Mouse (Mus musculus): Measurements from ENCODE around the gene Spock2. TPM values are rescaled to one million over a fixed set of nuclear protein-coding genes. Genes with fewer than 3 reads are reported as not detected.
"Not testable (repeated sequence)": the region's sequence is repeated elsewhere in the genome, so short reads cannot be mapped to it uniquely, and the experiment has no call there.

Gene Spock2
- polyA plus RNA-seq, 1 experiment from 2014 or later, result 92.4 TPM

- Histone ChIP-seq H3K9me3 (ENCODE audit: control insufficient read depth, low read length) (no peaks in the 10 kb centered on the region), H3K27ac (ENCODE audit: low read depth, low read length) (no peak overlapping the region), H3K9ac (replicated peaks; ENCODE audit: low read depth, low read length) (no peak overlapping the region), H3K36me3 (ENCODE audit: control insufficient read depth, insufficient read depth, low read length) (peaks cover 39% of the 10 kb centered on the region), H3K4me1 (ENCODE audit: control insufficient read depth, insufficient read depth, low read length) (no peaks in the 10 kb centered on the region), H3K4me3 (ENCODE audit: low read depth, low read length) (no peak overlapping the region), H3K27me3 (ENCODE audit: control insufficient read depth, insufficient read depth, low read length) (no peaks in the 10 kb centered on the region), H3K4me2 (ENCODE audit: low read depth, low read length) (no peak overlapping the region)
- no peak for ATAC-seq (ENCODE audit: low read depth)
- 95% methylated on average over 4 of the region's 4 CpGs for WGBS
These were observed 24.5 kb downstream of the Spock2 start for GRCm38 (mm10) chr10:60130504-60130903.

- no peak for ATAC-seq (ENCODE audit: low read depth)
- no peak overlapping the region for H3K4me3 ChIP-seq (ENCODE audit: low read depth, low read length)
- H3K4me1 ChIP-seq (ENCODE audit: control insufficient read depth, insufficient read depth, low read length), result no peaks in the 10 kb centered on the region
- H3K27ac ChIP-seq (ENCODE audit: low read depth, low read length), result no peak overlapping the region
- H3K4me2 ChIP-seq (ENCODE audit: low read depth, low read length), result no peak overlapping the region
- H3K27me3 ChIP-seq (ENCODE audit: control insufficient read depth, insufficient read depth, low read length), result no peaks in the 10 kb centered on the region
- no peak overlapping the region for H3K9ac ChIP-seq (replicated peaks; ENCODE audit: low read depth, low read length)
- 49% methylated on average over 6 of the region's 6 CpGs for WGBS
- H3K36me3 ChIP-seq (ENCODE audit: control insufficient read depth, insufficient read depth, low read length), result peaks cover 28% of the 10 kb centered on the region
- H3K9me3 ChIP-seq (ENCODE audit: control insufficient read depth, low read length), result no peaks in the 10 kb centered on the region
These were observed 27.5 kb downstream of the Spock2 start for GRCm38 (mm10) chr10:60133501-60133900.

DNA sequence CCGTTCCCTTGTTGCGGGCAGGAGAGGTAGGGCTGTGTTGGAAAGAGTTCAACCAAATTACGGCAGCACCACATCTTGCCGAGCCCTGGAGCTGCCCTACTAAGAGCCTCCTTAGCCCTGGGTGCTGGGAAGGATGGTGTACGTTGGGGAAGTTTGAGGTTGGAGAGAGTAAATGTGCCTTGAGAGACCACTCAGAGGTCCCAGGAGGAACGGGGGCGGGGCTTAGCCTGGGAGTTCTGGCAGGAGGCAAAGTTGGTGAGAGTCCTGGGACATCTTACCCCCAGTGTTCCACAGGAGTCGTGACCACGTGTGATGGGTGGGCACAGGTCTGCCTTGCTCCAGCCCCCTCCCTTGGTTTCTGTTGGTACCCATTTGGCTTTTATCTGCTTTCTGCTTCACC is 28.2 kb downstream of the Spock2 start:
- Histone ChIP-seq H3K27ac (ENCODE audit: low read depth, low read length) (no peak overlapping the region), H3K4me3 (ENCODE audit: low read depth, low read length) (no peak overlapping the region), H3K27me3 (ENCODE audit: control insufficient read depth, insufficient read depth, low read length) (no peaks in the 10 kb centered on the region), H3K4me1 (ENCODE audit: control insufficient read depth, insufficient read depth, low read length) (no peaks in the 10 kb centered on the region), H3K9ac (replicated peaks; ENCODE audit: low read depth, low read length) (no peak overlapping the region), H3K9me3 (ENCODE audit: control insufficient read depth, low read length) (no peaks in the 10 kb centered on the region), H3K36me3 (ENCODE audit: control insufficient read depth, insufficient read depth, low read length) (peaks cover 23% of the 10 kb centered on the region), H3K4me2 (ENCODE audit: low read depth, low read length) (no peak overlapping the region)
- no peak for ATAC-seq (ENCODE audit: low read depth)
- WGBS, result 51% methylated on average over 8 of the region's 9 CpGs

DNA sequence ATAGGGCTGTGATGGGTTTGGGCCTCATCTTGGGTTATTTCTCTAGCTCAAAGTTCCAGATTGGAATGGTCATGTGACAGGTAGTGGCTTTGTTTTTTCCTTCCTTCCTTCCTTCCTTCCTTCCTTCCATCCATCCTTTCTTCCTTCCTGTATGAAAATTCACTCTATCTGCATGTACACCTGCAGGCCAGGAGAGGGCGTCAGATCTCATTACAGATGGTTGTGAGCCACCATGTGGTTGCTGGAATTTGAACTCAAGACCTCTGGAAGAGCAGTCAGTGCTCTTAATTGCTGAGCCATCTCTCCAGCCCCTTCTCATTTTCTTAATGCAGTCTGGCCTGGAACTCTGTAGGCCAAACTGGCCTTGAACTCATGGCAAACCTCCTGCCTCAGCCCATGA is 30.0 kb downstream of the Spock2 start:
- not testable (repeated sequence) for H3K27ac ChIP-seq (ENCODE audit: low read depth, low read length)

DNA sequence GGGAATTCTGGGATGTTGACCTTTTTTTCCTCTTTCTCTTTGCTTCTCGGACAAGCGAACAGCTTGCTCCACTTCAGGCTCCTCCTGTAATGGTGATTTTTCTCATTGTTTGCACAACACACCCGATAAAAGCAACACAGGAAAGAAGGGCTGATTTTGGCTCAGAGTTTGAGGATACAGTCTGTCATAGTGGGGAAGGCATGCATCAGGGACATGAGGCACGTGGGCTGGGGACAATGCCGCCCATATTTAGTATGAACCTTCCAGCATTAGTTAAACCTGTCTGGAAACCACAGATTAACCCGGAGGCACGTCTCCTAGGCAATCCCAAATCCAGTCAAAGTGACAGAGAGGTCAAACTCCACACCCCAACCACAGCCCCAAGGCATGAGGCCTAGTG is 30.9 kb downstream of the Spock2 start:
- H3K4me2 ChIP-seq (ENCODE audit: low read depth, low read length), result no peak overlapping the region
- no peaks in the 10 kb centered on the region for H3K27me3 ChIP-seq (ENCODE audit: control insufficient read depth, insufficient read depth, low read length)
- no peak overlapping the region for H3K27ac ChIP-seq (ENCODE audit: low read depth, low read length)
- no peak overlapping the region for H3K4me3 ChIP-seq (ENCODE audit: low read depth, low read length)
- ATAC-seq (ENCODE audit: low read depth), result no peak
- H3K4me1 ChIP-seq (ENCODE audit: control insufficient read depth, insufficient read depth, low read length), result no peaks in the 10 kb centered on the region
- H3K36me3 ChIP-seq (ENCODE audit: control insufficient read depth, insufficient read depth, low read length), result peaks cover under 1% of the 10 kb centered on the region; the same call in 1 of the 2 replicates
- H3K9ac ChIP-seq (replicated peaks; ENCODE audit: low read depth, low read length), result no peak overlapping the region
- 80% methylated on average over 7 of the region's 7 CpGs for WGBS
- H3K9me3 ChIP-seq (ENCODE audit: control insufficient read depth, low read length), result no peaks in the 10 kb centered on the region

More for the DNA sequence above, 30.0 kb downstream of the Spock2 start:
- not testable (repeated sequence) for H3K4me3 ChIP-seq (ENCODE audit: low read depth, low read length); H3K36me3 ChIP-seq (ENCODE audit: control insufficient read depth, insufficient read depth, low read length); ATAC-seq (ENCODE audit: low read depth); H3K4me1 ChIP-seq (ENCODE audit: control insufficient read depth, insufficient read depth, low read length); H3K9ac ChIP-seq (replicated peaks; ENCODE audit: low read depth, low read length); H3K9me3 ChIP-seq (ENCODE audit: control insufficient read depth, low read length); H3K27me3 ChIP-seq (ENCODE audit: control insufficient read depth, insufficient read depth, low read length); H3K4me2 ChIP-seq (ENCODE audit: low read depth, low read length)
- WGBS, result 55% methylated on average over 1 of the region's 1 CpGs

- Histone ChIP-seq H3K36me3 (ENCODE audit: control insufficient read depth, insufficient read depth, low read length) (no peaks in the 10 kb centered on the region), H3K4me2 (ENCODE audit: low read depth, low read length) (no peak overlapping the region), H3K27ac (ENCODE audit: low read depth, low read length) (no peak overlapping the region), H3K4me3 (ENCODE audit: low read depth, low read length) (no peak overlapping the region), H3K4me1 (ENCODE audit: control insufficient read depth, insufficient read depth, low read length) (no peaks in the 10 kb centered on the region), H3K9ac (replicated peaks; ENCODE audit: low read depth, low read length) (no peak overlapping the region), H3K27me3 (ENCODE audit: control insufficient read depth, insufficient read depth, low read length) (no peaks in the 10 kb centered on the region), H3K9me3 (ENCODE audit: control insufficient read depth, low read length) (no peaks in the 10 kb centered on the region)
- WGBS, result 91% methylated on average over 5 of the region's 5 CpGs
- no peak for ATAC-seq (ENCODE audit: low read depth)
These were observed 32.7 kb downstream of the Spock2 start for GRCm38 (mm10) chr10:60138680-60139079.

DNA sequence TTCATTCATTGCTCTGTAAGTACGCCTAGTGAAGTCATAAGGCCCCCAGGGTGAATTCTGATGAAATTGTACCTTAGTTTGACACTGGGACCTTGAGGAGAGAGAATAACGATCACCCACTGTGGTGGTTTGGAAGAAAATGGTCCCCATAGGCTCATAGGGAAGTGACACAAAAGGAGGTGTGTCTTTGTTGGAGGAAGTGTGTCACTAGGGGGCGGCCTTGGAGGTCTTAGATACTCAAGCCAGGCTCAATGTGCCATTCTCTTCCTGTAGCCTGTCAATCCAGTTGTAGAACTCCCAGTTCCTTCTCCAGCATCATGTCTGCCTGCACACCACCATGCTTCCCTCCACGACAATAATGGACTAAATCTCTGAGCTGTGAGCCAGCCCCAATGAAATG is 34.7 kb downstream of the Spock2 start:
- H3K9ac ChIP-seq (replicated peaks; ENCODE audit: low read depth, low read length), result no peak overlapping the region
- no peak for ATAC-seq (ENCODE audit: low read depth)
- no peaks in the 10 kb centered on the region for H3K4me1 ChIP-seq (ENCODE audit: control insufficient read depth, insufficient read depth, low read length)
- no peaks in the 10 kb centered on the region for H3K36me3 ChIP-seq (ENCODE audit: control insufficient read depth, insufficient read depth, low read length)
- 89% methylated on average over 4 of the region's 4 CpGs for WGBS
- H3K4me3 ChIP-seq (ENCODE audit: low read depth, low read length), result no peak overlapping the region
- no peak overlapping the region for H3K27ac ChIP-seq (ENCODE audit: low read depth, low read length)
- no peaks in the 10 kb centered on the region for H3K9me3 ChIP-seq (ENCODE audit: control insufficient read depth, low read length)
- no peak overlapping the region for H3K4me2 ChIP-seq (ENCODE audit: low read depth, low read length)
- no peaks in the 10 kb centered on the region for H3K27me3 ChIP-seq (ENCODE audit: control insufficient read depth, insufficient read depth, low read length)

- Histone ChIP-seq H3K4me3 (ENCODE audit: low read depth, low read length) (no peak overlapping the region), H3K9me3 (ENCODE audit: control insufficient read depth, low read length) (no peaks in the 10 kb centered on the region), H3K9ac (replicated peaks; ENCODE audit: low read depth, low read length) (no peak overlapping the region), H3K27ac (ENCODE audit: low read depth, low read length) (no peak overlapping the region), H3K36me3 (ENCODE audit: control insufficient read depth, insufficient read depth, low read length) (no peaks in the 10 kb centered on the region), H3K4me1 (ENCODE audit: control insufficient read depth, insufficient read depth, low read length) (no peaks in the 10 kb centered on the region), H3K4me2 (ENCODE audit: low read depth, low read length) (no peak overlapping the region), H3K27me3 (ENCODE audit: control insufficient read depth, insufficient read depth, low read length) (no peaks in the 10 kb centered on the region)
- WGBS, result 88% methylated on average over 3 of the region's 3 CpGs
- no peak for ATAC-seq (ENCODE audit: low read depth)
These were observed 35.7 kb downstream of the Spock2 start for GRCm38 (mm10) chr10:60141656-60142160.

- H3K9ac ChIP-seq (replicated peaks; ENCODE audit: low read depth, low read length); H3K27ac ChIP-seq (ENCODE audit: low read depth, low read length); H3K27me3 ChIP-seq (ENCODE audit: control insufficient read depth, insufficient read depth, low read length); ATAC-seq (ENCODE audit: low read depth); H3K9me3 ChIP-seq (ENCODE audit: control insufficient read depth, low read length); H3K36me3 ChIP-seq (ENCODE audit: control insufficient read depth, insufficient read depth, low read length); H3K4me2 ChIP-seq (ENCODE audit: low read depth, low read length); H3K4me3 ChIP-seq (ENCODE audit: low read depth, low read length); H3K4me1 ChIP-seq (ENCODE audit: control insufficient read depth, insufficient read depth, low read length): not testable (repeated sequence)
- WGBS, result 63% methylated on average over 10 of the region's 10 CpGs
These were observed 41.6 kb downstream of the Spock2 start for GRCm38 (mm10) chr10:60147510-60148047.
